Mouse (Mus musculus): Measurements from ENCODE around the gene Olfr56. TPM values are rescaled to one million over a fixed set of nuclear protein-coding genes. Genes with fewer than 3 reads are reported as not detected.

The Olfr56 gene
- polyA plus RNA-seq, 1 experiment from 2014 or later, result not detected

GRCm38 (mm10) chr11:49086858-49087361 lies 108.2 kb downstream of the Olfr56 start:
- Histone ChIP-seq H3K27ac (ENCODE audit: low read depth) (no peak overlapping the region), H3K9me3 (ENCODE audit: low read depth, low read length) (no peaks in the 10 kb centered on the region), H3K36me3 (ENCODE audit: insufficient read depth) (no peaks in the 10 kb centered on the region), H3K4me3 (ENCODE audit: low read depth, low read length) (no peak overlapping the region), H3K27me3 (ENCODE audit: insufficient read depth, low read length) (no peaks in the 10 kb centered on the region), H3K4me2 (no peak overlapping the region), H3K9ac (no peak overlapping the region), H3K4me1 (ENCODE audit: insufficient read depth) (no peaks in the 10 kb centered on the region)
- WGBS, result 77% methylated on average over 6 of the region's 6 CpGs
- DNase-seq (no peak), ATAC-seq (ENCODE audit: insufficient read depth) (no peak)
- no peak for TF ChIP-seq CTCF (IDR thresholded peaks at IDR 0.05; ENCODE audit: low read depth)

GRCm38 (mm10) chr11:49087830-49088616 lies 109.3 kb downstream of the Olfr56 start:
- Histone ChIP-seq H3K4me1 (ENCODE audit: insufficient read depth) (no peaks in the 10 kb centered on the region), H3K9me3 (ENCODE audit: low read depth, low read length) (no peaks in the 10 kb centered on the region), H3K4me3 (ENCODE audit: low read depth, low read length) (peak overlapping the region; percentile 12), H3K9ac (no peak overlapping the region; the same call in 1 of the 2 replicates), H3K36me3 (ENCODE audit: insufficient read depth) (no peaks in the 10 kb centered on the region), H3K4me2 (peak overlapping the region; percentile 50), H3K27ac (ENCODE audit: low read depth) (peak overlapping the region; percentile 61), H3K27me3 (ENCODE audit: insufficient read depth, low read length) (no peaks in the 10 kb centered on the region)
- ATAC-seq (ENCODE audit: insufficient read depth), result peak; percentile 94
- WGBS, result 30% methylated on average over 22 of the region's 22 CpGs
- TF ChIP-seq CTCF (IDR thresholded peaks at IDR 0.05; ENCODE audit: low read depth), result no peak
- peak; percentile 62 for DNase-seq

GRCm38 (mm10) chr11:49088990-49089652 lies 110.4 kb downstream of the Olfr56 start:
- peak overlapping the region; percentile 58; the same call in 1 of the 2 replicates for H3K27ac ChIP-seq (ENCODE audit: low read depth)
- WGBS, result 69% methylated on average over 5 of the region's 5 CpGs

GRCm38 (mm10) chr11:49089735-49090507 lies 111.2 kb downstream of the Olfr56 start:
- no peak for TF ChIP-seq CTCF (IDR thresholded peaks at IDR 0.05; ENCODE audit: low read depth)
- no peak overlapping the region for H3K9ac ChIP-seq
- 69% methylated on average over 3 of the region's 3 CpGs for whole genome bisulfite sequencing
- no peak overlapping the region for H3K4me2 ChIP-seq
- ATAC-seq (ENCODE audit: insufficient read depth), result no peak
- no peak overlapping the region for H3K4me3 ChIP-seq (ENCODE audit: low read depth, low read length)
- no peaks in the 10 kb centered on the region for H3K36me3 ChIP-seq (ENCODE audit: insufficient read depth)
- no peak for DNase-seq
- H3K4me1 ChIP-seq (ENCODE audit: insufficient read depth), result no peaks in the 10 kb centered on the region
- H3K27me3 ChIP-seq (ENCODE audit: insufficient read depth, low read length), result no peaks in the 10 kb centered on the region
- H3K27ac ChIP-seq (ENCODE audit: low read depth), result no peak overlapping the region
- H3K9me3 ChIP-seq (ENCODE audit: low read depth, low read length), result no peaks in the 10 kb centered on the region

More at GRCm38 (mm10) chr11:49088990-49089652, 110.4 kb downstream of the Olfr56 start:
- DNase-seq (no peak), ATAC-seq (ENCODE audit: insufficient read depth) (no peak)
- Histone ChIP-seq H3K4me3 (ENCODE audit: low read depth, low read length) (no peak overlapping the region), H3K4me2 (peak overlapping the region; percentile 50), H3K27me3 (ENCODE audit: insufficient read depth, low read length) (no peaks in the 10 kb centered on the region), H3K9ac (no peak overlapping the region), H3K4me1 (ENCODE audit: insufficient read depth) (no peaks in the 10 kb centered on the region), H3K9me3 (ENCODE audit: low read depth, low read length) (no peaks in the 10 kb centered on the region), H3K36me3 (ENCODE audit: insufficient read depth) (no peaks in the 10 kb centered on the region)
- no peak for TF ChIP-seq CTCF (IDR thresholded peaks at IDR 0.05; ENCODE audit: low read depth)

- TF ChIP-seq CTCF (IDR thresholded peaks at IDR 0.05; ENCODE audit: low read depth), result no peak
- no peak overlapping the region for H3K4me2 ChIP-seq
- no peaks in the 10 kb centered on the region for H3K27me3 ChIP-seq (ENCODE audit: insufficient read depth, low read length)
- WGBS, result 78% methylated on average over 5 of the region's 5 CpGs
- H3K9me3 ChIP-seq (ENCODE audit: low read depth, low read length), result no peaks in the 10 kb centered on the region
- no peak overlapping the region for H3K4me3 ChIP-seq (ENCODE audit: low read depth, low read length)
- H3K4me1 ChIP-seq (ENCODE audit: insufficient read depth), result no peaks in the 10 kb centered on the region
- DNase-seq (no peak), ATAC-seq (ENCODE audit: insufficient read depth) (no peak)
- H3K9ac ChIP-seq, result no peak overlapping the region
- H3K36me3 ChIP-seq (ENCODE audit: insufficient read depth), result no peaks in the 10 kb centered on the region
- H3K27ac ChIP-seq (ENCODE audit: low read depth), result no peak overlapping the region
These were observed 111.9 kb downstream of the Olfr56 start for GRCm38 (mm10) chr11:49090551-49090950.

GRCm38 (mm10) chr11:49091171-49091570 lies 112.5 kb downstream of the Olfr56 start:
- H3K4me2 ChIP-seq, result no peak overlapping the region
- no peaks in the 10 kb centered on the region for H3K4me1 ChIP-seq (ENCODE audit: insufficient read depth)
- no peaks in the 10 kb centered on the region for H3K36me3 ChIP-seq (ENCODE audit: insufficient read depth)
- no peak for ATAC-seq (ENCODE audit: insufficient read depth)
- H3K4me3 ChIP-seq (ENCODE audit: low read depth, low read length), result no peak overlapping the region
- no peak overlapping the region for H3K9ac ChIP-seq
- H3K27ac ChIP-seq (ENCODE audit: low read depth), result no peak overlapping the region
- 61% methylated on average over 4 of the region's 4 CpGs for WGBS
- H3K9me3 ChIP-seq (ENCODE audit: low read depth, low read length), result no peaks in the 10 kb centered on the region
- no peak for TF ChIP-seq CTCF (IDR thresholded peaks at IDR 0.05; ENCODE audit: low read depth)
- H3K27me3 ChIP-seq (ENCODE audit: insufficient read depth, low read length), result no peaks in the 10 kb centered on the region
- no peak for DNase-seq
